Mouse (Mus musculus): Measurements from ENCODE around the gene Garem2. TPM values are rescaled to one million over a fixed set of nuclear protein-coding genes. Genes with fewer than 3 reads are reported as not detected.

Garem2 gene
- polyA plus RNA-seq, 1 experiment from 2014 or later: 1.7 TPM

- H3K27me3 ChIP-seq (replicated peaks; ENCODE audit: low read depth, poor library complexity, severe bottlenecking): no peaks in the 10 kb centered on the region
- DNase-seq (ENCODE audit: low spot score): no peak
- no peaks in the 10 kb centered on the region for H3K9me3 ChIP-seq
- H3K4me3 ChIP-seq: no peak overlapping the region
- WGBS: 99% methylated on average over 1 of the region's 1 CpGs
- H3K36me3 ChIP-seq (replicated peaks): peaks cover 3% of the 10 kb centered on the region
- no peaks in the 10 kb centered on the region for H3K4me1 ChIP-seq
- no peak overlapping the region for H3K27ac ChIP-seq (replicated peaks)
Observed at GRCm38 (mm10) chr5:30161836-30162235, 56.9 kb downstream of the Garem2 start.

DNA sequence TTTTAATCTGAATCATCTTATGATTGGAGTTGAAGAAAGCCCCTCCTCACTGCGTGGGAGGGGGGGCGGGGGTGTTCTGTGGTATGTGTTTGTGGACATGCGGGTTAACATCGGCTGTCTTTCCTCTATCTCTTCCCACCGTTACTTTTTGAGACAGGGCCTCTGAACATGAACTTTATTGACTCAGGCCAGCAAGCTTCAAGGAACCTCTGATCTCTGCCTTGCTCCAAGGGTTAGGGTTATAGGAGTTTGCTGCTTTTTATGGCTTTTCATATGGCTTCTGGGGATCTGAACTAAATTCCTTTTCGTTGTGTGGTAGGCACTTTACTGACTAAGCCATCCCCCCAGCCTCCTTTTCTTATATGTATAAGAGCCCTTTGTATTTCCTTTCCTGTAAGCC, 57.4 kb downstream of the Garem2 start:
- H3K9me3 ChIP-seq: no peaks in the 10 kb centered on the region
- no peak overlapping the region for H3K4me3 ChIP-seq
- H3K27ac ChIP-seq (replicated peaks): no peak overlapping the region
- WGBS: 87% methylated on average over 6 of the region's 6 CpGs
- peaks cover 7% of the 10 kb centered on the region for H3K36me3 ChIP-seq (replicated peaks)
- no peak for DNase-seq (ENCODE audit: low spot score)
- H3K4me1 ChIP-seq: no peaks in the 10 kb centered on the region
- H3K27me3 ChIP-seq (replicated peaks; ENCODE audit: low read depth, poor library complexity, severe bottlenecking): no peaks in the 10 kb centered on the region

DNA sequence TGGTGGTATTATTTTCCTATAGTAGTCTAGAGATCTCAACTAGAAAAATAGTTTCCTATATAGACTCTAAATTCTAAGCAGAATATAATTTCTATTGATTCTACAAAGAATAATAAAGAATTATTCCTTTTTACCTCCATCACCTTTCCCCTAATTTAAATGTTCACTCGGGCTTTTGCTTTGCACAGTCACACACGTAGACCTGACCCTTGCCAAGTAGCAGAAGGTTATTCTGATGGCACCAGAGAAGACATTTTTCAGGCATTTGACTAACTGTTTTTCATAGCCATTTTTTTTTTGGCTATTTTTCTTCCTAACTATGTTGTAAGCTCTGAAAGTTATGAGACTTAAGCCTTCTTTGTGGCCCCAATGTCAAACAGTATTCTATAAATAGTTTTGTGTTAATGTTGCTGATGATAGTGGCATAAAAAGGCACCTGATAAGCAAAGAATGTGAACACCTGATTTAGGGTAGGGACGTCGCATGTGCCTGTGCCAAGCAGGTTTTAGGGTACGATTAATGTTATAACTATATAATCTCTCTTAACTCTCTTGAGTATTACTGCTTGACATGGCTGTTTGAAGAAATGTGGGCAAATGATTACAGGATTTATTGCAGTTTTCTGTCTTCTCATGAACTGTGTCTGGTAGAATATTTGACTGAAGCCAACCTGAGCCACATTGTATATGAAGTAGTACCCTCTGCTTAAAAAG, 60.4 kb downstream of the Garem2 start:
- H3K4me1 ChIP-seq: 0 out of 2 replicates have a peak, but pooled peaks cover under 1% of the 10 kb centered on the region
- 91% methylated on average over 5 of the region's 5 CpGs for WGBS
- H3K4me3 ChIP-seq: no peak overlapping the region
- H3K9me3 ChIP-seq: no peaks in the 10 kb centered on the region
- peaks cover 5% of the 10 kb centered on the region for H3K27me3 ChIP-seq (replicated peaks; ENCODE audit: low read depth, poor library complexity, severe bottlenecking)
- H3K27ac ChIP-seq (replicated peaks): no peak overlapping the region
- H3K36me3 ChIP-seq (replicated peaks): peaks cover 31% of the 10 kb centered on the region
- DNase-seq (ENCODE audit: low spot score): no peak

Other genes starting within 250 kb of the Garem2 start
- not detected in 2 replicates for gene Il6, start 92.0 kb upstream of the Garem2 start, polyA plus RNA-seq (2016; fragmentation: Nextera tagmentation; extraction: Ambion mirVana)
- gene Tyms, start 31.5 kb upstream of the Garem2 start, polyA plus RNA-seq (2016; fragmentation: Nextera tagmentation; extraction: Ambion mirVana): 379 and 382 TPM in 2 replicates
- 0.54 and 0.65 TPM in 2 replicates for gene 3110082J24Rik, start 925 bp downstream of the Garem2 start, polyA plus RNA-seq (2016; fragmentation: Nextera tagmentation; extraction: Ambion mirVana)
- gene Hadha, start 50.0 kb downstream of the Garem2 start, polyA plus RNA-seq (2016; fragmentation: Nextera tagmentation; extraction: Ambion mirVana): 102 and 114 TPM in 2 replicates
- 107 and 109 TPM in 2 replicates for gene Hadhb, start 50.1 kb downstream of the Garem2 start, polyA plus RNA-seq (2016; fragmentation: Nextera tagmentation; extraction: Ambion mirVana)
- gene Adgrf3, start 100.6 kb downstream of the Garem2 start, polyA plus RNA-seq (2016; fragmentation: Nextera tagmentation; extraction: Ambion mirVana): not detected in 2 replicates
- 21.0 and 21.7 TPM in 2 replicates for gene Selenoi, start 127.4 kb downstream of the Garem2 start, polyA plus RNA-seq (2016; fragmentation: Nextera tagmentation; extraction: Ambion mirVana)
- 0.22 and 0.25 TPM in 2 replicates for gene Drc1, start 176.2 kb downstream of the Garem2 start, polyA plus RNA-seq (2016; fragmentation: Nextera tagmentation; extraction: Ambion mirVana)